Mouse (Mus musculus) bone marrow macrophage, adult 2 months (primary cell): ENCODE measurements around the gene Tns3. TPM values are rescaled to one million over a fixed set of nuclear protein-coding genes. Genes with fewer than 3 reads are reported as not detected.

ENCODE experiments used
- H3K27ac ChIP-seq: 2 replicates; pipeline ENCODE4 v1.5.1; 2012; ENCODE audit warnings: low read depth, low read length; ENCODE audit not compliant: insufficient read depth
- H3K4me1 ChIP-seq: 2 replicates; pipeline ENCODE4 v1.6.1; 2012; ENCODE audit warnings: low read length; ENCODE audit not compliant: control insufficient read depth, insufficient read depth
- H3K4me3 ChIP-seq: 2 replicates; pipeline ENCODE4 v1.5.1; 2012; ENCODE audit warnings: mild to moderate bottlenecking, low read length, moderate library complexity; ENCODE audit not compliant: insufficient read depth
- CTCF ChIP-seq: IDR thresholded peaks from 2 replicates; pipeline ENCODE4 v1.5.1; 2012; ENCODE audit warnings: low read depth, mild to moderate bottlenecking, low read length, moderate library complexity
- POLR2A ChIP-seq: IDR thresholded peaks from 2 replicates; pipeline ENCODE4 v1.6.1; 2012; ENCODE audit warnings: mild to moderate bottlenecking, low read depth, low read length, borderline replicate concordance
- polyA plus RNA-seq: library from polyadenylated mRNA; stranded (reverse); fragments of >200 nt; gene quantifications from 2 replicates; pipeline ENCODE4 v1.2.4, GENCODE M21; 2012; ENCODE audit not compliant: missing spikeins, insufficient read depth, insufficient read length

Tns3 gene
- 82.5 and 102 TPM in 2 replicates for polyA plus RNA-seq

DNA sequence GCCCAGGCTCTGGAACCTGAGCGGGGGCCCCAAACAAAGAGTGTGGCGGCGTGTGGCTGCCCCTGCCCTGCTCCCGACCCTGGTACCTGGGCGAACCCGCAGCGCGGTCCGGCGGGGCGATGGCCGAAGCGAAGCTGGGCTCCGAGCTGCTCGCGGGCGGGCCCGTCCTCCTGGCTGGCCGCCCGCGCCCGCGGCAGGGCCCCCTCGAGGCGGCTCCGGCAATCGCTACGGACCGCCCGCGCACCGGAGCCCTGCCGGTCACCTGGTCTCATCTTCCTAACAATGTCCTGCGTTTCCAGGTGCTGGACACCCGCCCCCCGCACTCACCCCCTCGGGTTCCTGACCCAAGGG, at the start of gene Tns3:
Tns3 (minus strand) TSS at position 143 of the 351 bp plus-strand sequence.
- H3K27ac ChIP-seq = peak within 1 kb of the TSS; percentile 87
- H3K4me3 ChIP-seq = peak within 1 kb of the TSS; percentile 95
- H3K4me1 ChIP-seq = peaks cover 29% of the 10 kb centered on the region
- TF ChIP-seq POLR2A (no peak), CTCF (no peak)

DNA sequence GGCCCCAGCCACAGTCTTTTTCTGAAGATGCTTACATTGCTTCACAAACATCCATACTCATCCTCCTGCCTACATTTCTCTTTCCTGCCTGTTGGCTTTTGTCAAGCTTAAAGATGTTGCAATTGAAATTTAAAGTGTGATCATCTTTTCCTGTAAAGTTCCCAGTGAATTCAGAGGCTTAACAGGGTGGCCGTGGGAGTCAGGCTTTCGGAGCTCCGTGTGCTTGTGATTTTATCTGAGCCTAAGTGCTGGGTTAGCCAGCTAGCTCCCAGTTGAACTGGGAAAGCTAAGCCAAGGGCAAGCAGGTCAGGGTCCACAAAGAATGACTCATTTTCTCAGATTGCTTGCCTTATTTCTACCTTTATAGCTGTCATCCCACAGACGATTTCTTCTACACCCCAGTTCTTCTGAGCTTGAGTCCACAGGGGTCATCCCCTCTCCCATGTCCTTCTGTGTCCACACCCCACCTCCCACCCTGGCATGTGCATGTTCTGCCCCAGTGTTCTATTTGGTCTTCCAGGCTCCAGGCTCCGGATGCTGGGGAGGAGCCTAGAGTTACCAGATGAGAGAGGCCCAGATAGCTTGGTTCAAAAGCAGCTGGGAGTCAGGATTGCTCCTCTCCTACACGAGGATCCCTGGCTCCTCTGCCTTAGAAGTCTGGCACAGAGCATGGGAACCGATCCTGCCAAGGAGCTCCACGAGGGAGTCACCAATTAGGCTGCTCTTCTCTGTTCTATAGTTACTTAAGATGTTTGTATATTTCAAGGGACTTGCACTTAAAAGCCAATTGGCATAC, 42.1 kb upstream of the Tns3 start:
- no peak for TF ChIP-seq POLR2A
- TF ChIP-seq CTCF = no peak; the same call in 1 of the 2 replicates
- Histone ChIP-seq H3K27ac (no peak overlapping the region), H3K4me3 (no peak overlapping the region), H3K4me1 (peaks cover 64% of the 10 kb centered on the region)

DNA sequence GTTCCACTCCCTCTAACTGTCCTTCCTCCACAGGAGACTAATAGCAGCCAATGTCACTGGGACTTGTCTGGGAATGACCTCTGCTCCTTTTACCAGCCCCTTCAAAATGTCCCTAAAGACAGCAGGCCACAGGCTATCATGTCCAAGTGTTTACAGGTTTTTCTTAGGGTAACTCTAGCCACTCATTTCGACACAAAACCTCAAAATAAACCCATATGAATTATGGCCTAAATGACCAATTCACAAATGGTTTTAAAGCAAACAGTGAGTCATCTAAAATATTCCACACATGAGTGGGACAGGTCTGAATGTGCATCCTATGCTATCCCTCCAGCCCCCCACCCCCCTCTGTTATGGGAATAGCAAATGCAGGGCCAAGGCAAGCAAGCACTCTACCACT, 40.8 kb upstream of the Tns3 start:
- H3K4me1 ChIP-seq = peaks cover 72% of the 10 kb centered on the region
- H3K27ac ChIP-seq = no peak overlapping the region
- H3K4me3 ChIP-seq = no peak overlapping the region
- TF ChIP-seq POLR2A (no peak), CTCF (no peak)

DNA sequence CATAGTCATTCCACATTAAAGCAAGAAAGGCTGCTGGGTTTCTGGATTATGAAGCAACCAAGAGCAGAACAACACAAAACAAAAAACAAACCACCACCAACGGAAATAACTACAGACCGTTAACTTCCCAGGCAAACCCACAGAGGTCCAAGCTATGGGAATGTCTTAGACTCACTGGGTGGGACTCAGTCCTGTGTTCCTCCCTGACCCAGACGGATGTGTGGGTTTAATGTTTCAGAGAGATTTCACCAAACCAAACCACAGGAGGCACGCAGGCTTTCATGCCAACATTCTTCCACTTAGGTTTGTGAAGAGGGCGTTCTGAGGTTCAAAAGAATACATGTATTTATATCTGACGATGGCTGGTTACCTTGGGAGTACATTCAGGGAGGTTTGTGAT, 39.5 kb upstream of the Tns3 start:
- TF ChIP-seq POLR2A (no peak), CTCF (no peak)
- Histone ChIP-seq H3K27ac (no peak overlapping the region), H3K4me1 (peaks cover 62% of the 10 kb centered on the region), H3K4me3 (no peak overlapping the region)

DNA sequence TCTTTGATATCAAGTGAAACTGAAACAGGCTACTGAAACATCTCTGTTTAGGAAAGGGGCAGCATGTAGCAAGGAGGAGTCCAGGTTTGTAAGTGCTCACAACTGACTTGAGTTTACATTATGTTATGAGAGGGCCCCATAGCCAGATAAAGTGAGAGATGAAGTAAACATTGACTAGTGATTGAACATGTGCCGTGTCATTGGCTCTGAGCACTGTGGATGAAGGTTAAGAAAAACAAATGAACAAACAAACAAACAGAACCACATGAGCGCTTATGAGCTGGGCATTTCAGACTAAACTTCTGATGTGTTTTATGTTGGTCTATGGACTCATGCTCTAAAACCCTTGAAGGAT, 38.2 kb upstream of the Tns3 start:
- Histone ChIP-seq H3K27ac (no peak overlapping the region), H3K4me1 (peaks cover 53% of the 10 kb centered on the region), H3K4me3 (no peak overlapping the region)
- TF ChIP-seq CTCF = no peak
- TF ChIP-seq POLR2A = no peak

DNA sequence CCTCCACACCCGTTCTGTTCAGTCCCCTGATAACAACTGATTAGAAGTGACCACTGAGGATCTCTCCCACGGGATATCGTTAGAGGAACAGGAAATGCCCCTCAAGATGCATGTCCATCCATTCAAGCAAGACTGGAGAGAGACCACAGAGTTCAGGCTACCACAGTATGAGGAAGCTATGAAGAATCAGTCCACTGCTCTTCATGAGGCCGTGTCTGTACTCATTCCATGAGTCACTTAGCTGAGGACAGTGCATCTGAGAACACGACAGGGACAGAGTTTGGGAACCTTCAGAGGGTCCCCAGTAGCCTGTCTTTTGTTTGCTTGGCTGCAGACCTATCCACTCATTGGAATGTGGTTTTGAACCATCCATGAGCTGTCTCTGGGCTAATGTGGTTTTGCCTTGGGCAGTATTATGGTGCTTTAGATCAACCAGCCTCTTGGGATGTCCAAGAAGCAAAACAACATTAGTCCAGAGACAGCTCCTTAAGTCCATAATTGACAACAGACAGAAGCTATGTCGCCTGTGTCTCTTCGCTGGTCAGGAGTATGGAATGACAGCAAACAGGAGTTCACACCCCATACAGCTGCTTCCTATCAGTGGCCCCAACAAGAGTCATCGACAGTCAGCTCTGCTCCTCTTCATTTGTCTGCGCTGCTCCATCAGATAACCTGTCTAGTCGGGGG, 37.7 kb upstream of the Tns3 start:
- TF ChIP-seq CTCF (no peak), POLR2A (no peak)
- H3K27ac ChIP-seq = peak overlapping the region; percentile 58; the same call in 1 of the 2 replicates

DNA sequence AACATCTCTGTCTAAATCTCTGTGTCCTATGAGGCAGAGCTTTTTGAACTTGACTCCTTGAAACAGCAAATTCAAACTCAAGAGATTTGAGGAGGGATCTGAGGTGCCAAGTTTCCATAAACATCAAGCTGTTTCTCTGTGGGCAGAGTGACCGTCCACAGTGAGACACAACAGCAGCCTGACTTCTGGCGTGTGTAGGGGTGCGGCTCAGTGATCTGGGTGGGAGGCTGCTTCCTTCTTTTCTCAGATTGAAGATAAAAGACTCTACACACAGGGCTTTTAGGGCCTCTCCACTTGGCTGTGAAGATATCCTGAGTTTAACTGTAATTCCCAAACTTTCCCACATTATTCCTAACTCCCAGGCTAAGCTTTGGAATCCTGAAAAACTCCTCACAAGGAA, 37.1 kb upstream of the Tns3 start:
- Histone ChIP-seq H3K4me3 (no peak overlapping the region), H3K27ac (peak overlapping the region; percentile 58), H3K4me1 (peaks cover 46% of the 10 kb centered on the region)
- no peak for TF ChIP-seq POLR2A
- no peak for TF ChIP-seq CTCF

More for the DNA sequence above, 37.7 kb upstream of the Tns3 start:
- H3K4me3 ChIP-seq = no peak overlapping the region
- peaks cover 51% of the 10 kb centered on the region for H3K4me1 ChIP-seq

DNA sequence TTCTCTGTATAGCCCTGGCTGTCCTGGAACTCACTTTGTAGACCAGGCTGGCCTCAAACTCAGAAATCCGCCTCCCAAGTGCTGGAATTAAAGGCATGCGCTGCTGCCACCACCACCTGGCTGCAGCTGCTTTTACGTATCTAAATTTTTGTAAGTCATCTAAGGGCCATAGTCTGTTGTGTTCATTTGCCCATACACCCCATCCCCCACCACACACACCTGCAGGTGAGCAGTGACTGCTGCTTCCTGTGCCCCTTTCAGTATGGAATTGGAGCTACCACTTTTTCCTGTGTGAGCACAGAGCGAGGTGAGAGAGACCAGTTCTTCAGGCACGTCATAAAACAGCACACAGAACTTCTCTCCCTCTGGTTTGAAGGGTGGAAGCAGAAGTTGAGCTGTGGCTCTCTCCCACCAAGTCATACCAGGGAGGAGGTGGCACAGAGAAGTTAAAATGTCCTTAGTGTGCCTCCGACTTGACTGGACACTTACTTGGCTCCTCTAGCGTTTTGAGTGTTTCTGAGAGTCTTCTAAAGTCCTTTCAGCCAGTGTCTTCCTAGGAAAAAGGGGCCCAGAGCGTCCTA, 36.4 kb upstream of the Tns3 start:
- Histone ChIP-seq H3K4me3 (no peak overlapping the region), H3K27ac (peak overlapping the region; percentile 58), H3K4me1 (peaks cover 40% of the 10 kb centered on the region)
- no peak for TF ChIP-seq POLR2A
- TF ChIP-seq CTCF = no peak

DNA sequence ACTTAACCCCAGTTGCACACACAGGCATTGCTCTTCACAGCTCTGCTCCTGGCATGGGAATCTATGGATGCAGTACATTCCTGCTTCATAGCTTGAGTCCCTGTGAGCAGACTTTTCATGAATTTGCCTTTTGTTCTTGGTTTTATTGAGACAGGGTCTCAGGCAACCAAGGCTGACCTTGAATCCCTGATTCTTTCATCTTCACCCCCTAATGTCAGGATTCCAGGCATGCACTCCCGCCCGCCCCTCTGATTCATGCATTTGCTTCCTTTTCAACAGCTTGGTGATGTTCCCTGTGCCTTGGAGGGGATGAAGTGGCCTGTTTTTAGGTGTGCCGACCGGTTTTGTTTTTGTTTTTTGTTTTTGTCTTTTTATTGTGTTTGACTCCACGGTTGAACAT, 35.4 kb upstream of the Tns3 start:
- no peak overlapping the region for H3K4me3 ChIP-seq
- no peak overlapping the region for H3K27ac ChIP-seq
- no peak for TF ChIP-seq POLR2A
- TF ChIP-seq CTCF = no peak
- H3K4me1 ChIP-seq = peaks cover 31% of the 10 kb centered on the region

DNA sequence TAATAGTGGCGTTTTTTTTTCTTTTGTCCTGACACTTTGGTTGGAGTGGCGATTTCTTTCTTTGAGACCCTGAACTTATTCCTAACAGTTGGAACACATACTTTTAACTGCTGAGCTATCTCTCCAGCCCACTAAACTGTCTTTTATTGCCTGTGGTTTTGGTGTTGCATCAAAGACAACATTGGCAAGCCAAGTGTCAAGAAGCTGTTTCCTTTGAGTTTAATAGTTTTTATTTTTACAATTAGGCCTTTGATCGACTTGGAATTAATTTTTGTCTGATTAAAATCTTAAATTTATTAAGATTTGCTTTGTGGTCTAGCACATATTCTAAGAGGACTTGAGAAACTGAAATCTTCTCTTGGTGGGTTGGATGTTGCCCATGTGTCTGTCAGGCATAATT, 33.3 kb upstream of the Tns3 start:
- H3K4me3 ChIP-seq = no peak overlapping the region
- TF ChIP-seq CTCF (no peak), POLR2A (no peak)
- no peak overlapping the region for H3K27ac ChIP-seq
- H3K4me1 ChIP-seq = peaks cover 28% of the 10 kb centered on the region
